19 mouse cellular contexts compared by ENCODE assay signal in genomic region chr12:117027351-117027750, GRCm38 (mm10).
A peak's percentile ranks its signal among the peaks of the same experiment; 100 is the strongest.
DNase-seq lines count a peak whose midpoint lies in the region; ATAC-seq lines count a peak whose summit lies in the region.
"Had no signal": no experiment of that assay in that cellular context is flagged by ENCODE, and none has a peak within 500 bp of the region (broad histone marks: within the 10 kb centered on the region; RNA-seq: fewer than 3 reads in every experiment).

No protein-coding gene starts in this region.

- H3K4me1 ChIP-seq in forebrain, embryonic 15.5 days = peaks cover 40% of the 10 kb centered on the region
- peaks cover 40% of the 10 kb centered on the region for H3K4me1 ChIP-seq in forebrain, embryonic 16.5 days (replicated peaks; ENCODE audit: control insufficient read depth, insufficient read depth, low read length)
- peaks cover 24% of the 10 kb centered on the region for H3K4me1 ChIP-seq in midbrain, embryonic 10.5 days
- peaks cover 33% of the 10 kb centered on the region for H3K4me1 ChIP-seq in midbrain, embryonic 15.5 days
- H3K4me1 ChIP-seq: embryonic facial prominence, embryonic 12.5 days; heart, embryonic 12.5 days had no signal

- DNase-seq in midbrain, embryonic 10.5 days (ENCODE audit: low spot score) = no peak
- DNase-seq in adrenal gland, adult 2 months = peak; percentile 79
- peak; percentile 15 for DNase-seq in adrenal gland, postnatal 10 days
- no peak for DNase-seq in gastrocnemius, postnatal 10 days
- no peak for DNase-seq in kidney, postnatal 25 days
- DNase-seq: cerebellum, adult 11-12 months; cerebellum, adult 9-10 months; cerebellum, postnatal 25 days; gastrocnemius, postnatal 14 days had no signal

- H3K36me3 ChIP-seq in forebrain, embryonic 15.5 days = no peaks in the 10 kb centered on the region
- H3K36me3 ChIP-seq in forebrain, embryonic 16.5 days (ENCODE audit: control insufficient read depth, insufficient read depth) = no peaks in the 10 kb centered on the region
- no peaks in the 10 kb centered on the region for H3K36me3 ChIP-seq in midbrain, embryonic 10.5 days
- H3K36me3 ChIP-seq in midbrain, embryonic 15.5 days (replicated peaks) = no peaks in the 10 kb centered on the region
- H3K36me3 ChIP-seq: embryonic facial prominence, embryonic 12.5 days; forebrain, embryonic 12.5 days; heart, embryonic 12.5 days had no signal

- no peak overlapping the region for H3K4me3 ChIP-seq in forebrain, embryonic 15.5 days
- H3K4me3 ChIP-seq in forebrain, embryonic 16.5 days (replicated peaks; ENCODE audit: low read length) = no peak overlapping the region
- H3K4me3 ChIP-seq in midbrain, embryonic 10.5 days = no peak overlapping the region
- H3K4me3 ChIP-seq in midbrain, embryonic 15.5 days = no peak overlapping the region
- H3K4me3 ChIP-seq: embryonic facial prominence, embryonic 12.5 days; forebrain, embryonic 12.5 days; heart, embryonic 12.5 days had no signal

- 0 out of 2 replicates have a peak, but pooled peaks have one; percentile 4 for ATAC-seq in forebrain, embryonic 15.5 days (replicated peaks)
- no peak for ATAC-seq in forebrain, embryonic 16.5 days
- ATAC-seq in midbrain, embryonic 15.5 days (replicated peaks) = no peak
- ATAC-seq: activated CD4-positive, CD25-positive, alpha-beta regulatory T cell, adult 4 months; inflammation-experienced regulatory T-cells, adult 6 months; intestine, postnatal 0 days; Patski had no signal

- H3K27ac ChIP-seq in forebrain, embryonic 15.5 days (replicated peaks) = no peak overlapping the region
- H3K27ac ChIP-seq in forebrain, embryonic 16.5 days (ENCODE audit: low read length) = no peak overlapping the region
- H3K27ac ChIP-seq in midbrain, embryonic 10.5 days (replicated peaks) = peak overlapping the region; percentile 76; the same call in 1 of the 2 replicates
- H3K27ac ChIP-seq in midbrain, embryonic 15.5 days = no peak overlapping the region
- H3K27ac ChIP-seq: embryonic facial prominence, embryonic 12.5 days had no signal

- no peaks in the 10 kb centered on the region for H3K9me3 ChIP-seq in forebrain, embryonic 15.5 days
- H3K9me3 ChIP-seq in forebrain, embryonic 16.5 days (ENCODE audit: control insufficient read depth, low read length) = no peaks in the 10 kb centered on the region
- H3K9me3 ChIP-seq in midbrain, embryonic 10.5 days (replicated peaks) = no peaks in the 10 kb centered on the region
- no peaks in the 10 kb centered on the region for H3K9me3 ChIP-seq in midbrain, embryonic 15.5 days
- H3K9me3 ChIP-seq: embryonic facial prominence, embryonic 12.5 days; forebrain, embryonic 12.5 days; heart, embryonic 12.5 days had no signal

- no peak overlapping the region for H3K9ac ChIP-seq in forebrain, embryonic 15.5 days (replicated peaks)
- H3K9ac ChIP-seq in forebrain, embryonic 16.5 days (replicated peaks; ENCODE audit: low read depth, low read length) = no peak overlapping the region
- H3K9ac ChIP-seq in midbrain, embryonic 15.5 days = no peak overlapping the region
- H3K9ac ChIP-seq: embryonic facial prominence, embryonic 12.5 days; forebrain, embryonic 12.5 days; heart, embryonic 12.5 days had no signal

- 91% methylated on average over 6 of the region's 6 CpGs for WGBS in forebrain, embryonic 15.5 days
- 90% methylated on average over 6 of the region's 6 CpGs for WGBS in forebrain, embryonic 16.5 days
- 93% methylated on average over 6 of the region's 6 CpGs for WGBS in midbrain, embryonic 10.5 days
- 91% methylated on average over 6 of the region's 6 CpGs for WGBS in midbrain, embryonic 15.5 days

- H3K4me2 ChIP-seq in forebrain, embryonic 15.5 days (replicated peaks) = no peak overlapping the region
- no peak overlapping the region for H3K4me2 ChIP-seq in forebrain, embryonic 16.5 days (ENCODE audit: low read length)
- no peak overlapping the region for H3K4me2 ChIP-seq in midbrain, embryonic 15.5 days
- H3K4me2 ChIP-seq: embryonic facial prominence, embryonic 12.5 days; forebrain, embryonic 12.5 days; heart, embryonic 12.5 days had no signal

- no peaks in the 10 kb centered on the region for H3K27me3 ChIP-seq in forebrain, embryonic 15.5 days
- no peaks in the 10 kb centered on the region for H3K27me3 ChIP-seq in forebrain, embryonic 16.5 days (replicated peaks; ENCODE audit: control insufficient read depth, insufficient read depth, low read length)
- H3K27me3 ChIP-seq in midbrain, embryonic 10.5 days (ENCODE audit: low read depth, poor library complexity, severe bottlenecking) = no peaks in the 10 kb centered on the region
- H3K27me3 ChIP-seq in midbrain, embryonic 15.5 days (replicated peaks) = no peaks in the 10 kb centered on the region
- H3K27me3 ChIP-seq: embryonic facial prominence, embryonic 12.5 days; heart, embryonic 12.5 days; Patski had no signal

Comparison
In these comparisons a context has a peak if more than half of its experiments do, and no peak if none do; other contexts are left out.
1. DNase-seq: peak in adrenal gland, adult 2 months (single experiment) and adrenal gland, postnatal 10 days (single experiment); none in midbrain, embryonic 10.5 days (single experiment), gastrocnemius, postnatal 10 days (single experiment) and kidney, postnatal 25 days (0 of 2).